Mouse (Mus musculus) cerebral cortex, adult 2 months (tissue): ENCODE results near the gene Dhrs7b.

Experiments used
- WGBS: fragments of 180-500 bp; shearing (Covaris S2); methylation state at CpG from one replicate; pipeline ENCODE4 v1.1.7; 2018; 5-methylcytosine and 5-hydroxymethylcytosine counted together

The Dhrs7b gene

DNA sequence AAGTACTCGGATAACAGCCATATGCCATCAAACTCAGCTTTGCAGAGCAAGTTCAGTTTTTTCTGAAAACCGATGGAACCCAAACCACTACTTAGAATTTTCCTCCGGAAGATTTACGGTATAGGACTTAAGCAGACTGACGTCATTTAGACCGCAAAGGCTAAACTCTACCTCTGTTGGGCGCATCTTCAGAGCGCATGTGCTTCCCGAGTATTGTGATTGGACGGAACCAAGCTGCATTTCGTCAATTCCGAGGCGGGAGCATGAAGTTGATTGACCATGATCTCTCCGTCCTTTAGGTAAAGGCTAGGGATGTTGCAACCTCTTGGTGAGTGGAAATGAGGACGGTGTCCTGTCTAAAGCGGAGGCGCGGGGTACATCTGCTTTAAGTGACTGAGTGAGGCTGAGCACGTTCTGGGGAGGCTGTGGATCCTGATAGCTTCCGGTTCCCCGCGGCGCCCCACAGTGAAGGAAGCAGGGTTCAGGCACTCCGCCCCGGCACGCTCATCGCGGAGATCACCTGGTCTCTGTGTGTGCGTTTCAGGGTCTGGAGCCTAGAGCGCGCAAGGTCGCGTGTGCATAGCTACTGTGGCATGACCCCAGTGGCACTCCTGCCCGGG is at the start of gene Dhrs7b:
Gene Dhrs7b (plus strand): TSS at position 199 of the 620 bp plus-strand sequence.
- under 1% methylated on average over 34 of the region's 34 CpGs for WGBS

DNA sequence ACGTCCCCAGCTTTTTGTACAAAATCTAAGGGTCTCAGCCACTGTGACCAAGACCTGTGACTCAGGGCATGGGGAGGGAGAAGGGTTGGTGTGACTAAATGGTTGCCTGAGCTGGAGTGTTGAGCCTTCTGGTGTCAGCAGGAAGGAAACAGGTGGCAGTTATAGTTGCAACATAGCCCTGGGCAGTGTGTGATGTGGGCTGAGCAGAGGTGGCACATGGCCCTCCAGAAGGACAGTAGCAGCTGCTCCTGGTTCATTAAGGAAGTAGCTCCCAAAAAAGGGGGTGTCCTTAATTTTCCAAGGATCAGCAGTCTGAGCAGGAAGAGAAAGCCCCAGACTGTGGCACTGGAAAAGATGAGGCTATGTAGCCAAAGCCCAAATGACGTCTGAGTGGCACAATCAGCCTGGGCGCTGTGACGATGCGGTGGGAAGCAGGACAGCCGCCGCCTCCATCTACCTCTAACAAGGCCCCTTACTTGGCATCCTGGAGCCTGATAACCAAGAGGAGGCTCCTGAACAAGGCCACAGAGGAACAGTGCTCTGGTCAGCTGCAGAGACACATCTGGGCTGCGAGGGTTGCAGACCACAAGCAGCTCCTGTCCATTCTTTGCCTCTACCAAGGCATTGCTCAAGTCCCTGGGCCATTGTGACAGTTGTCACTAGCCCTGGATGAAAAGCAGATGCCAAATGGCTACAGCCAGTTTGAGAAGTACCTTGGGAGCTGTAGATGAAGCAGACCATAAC is 46.1 kb upstream of the Dhrs7b start:
- 87% methylated on average over 8 of the region's 8 CpGs for WGBS

DNA sequence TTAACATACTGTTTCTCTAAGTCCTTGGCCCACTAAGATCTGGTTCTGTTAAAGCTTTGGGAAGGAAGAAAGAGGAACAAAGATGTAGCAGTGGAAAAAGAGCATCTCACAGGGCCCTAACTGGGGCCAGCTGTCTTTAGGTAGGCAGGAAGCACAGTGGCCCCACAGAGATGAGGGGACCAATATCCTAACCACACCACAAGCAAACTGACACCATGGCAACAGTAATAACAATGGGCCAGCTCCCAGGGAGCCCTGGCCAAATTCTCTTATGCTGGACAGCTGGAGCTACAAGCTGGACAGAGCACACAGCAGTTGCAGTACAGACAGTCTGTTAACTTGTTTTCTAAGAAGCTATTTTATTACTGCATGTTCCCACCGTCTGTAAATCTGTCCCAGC is 42.8 kb upstream of the Dhrs7b start:
- 16% methylated on average over 1 of the region's 1 CpGs for WGBS

DNA sequence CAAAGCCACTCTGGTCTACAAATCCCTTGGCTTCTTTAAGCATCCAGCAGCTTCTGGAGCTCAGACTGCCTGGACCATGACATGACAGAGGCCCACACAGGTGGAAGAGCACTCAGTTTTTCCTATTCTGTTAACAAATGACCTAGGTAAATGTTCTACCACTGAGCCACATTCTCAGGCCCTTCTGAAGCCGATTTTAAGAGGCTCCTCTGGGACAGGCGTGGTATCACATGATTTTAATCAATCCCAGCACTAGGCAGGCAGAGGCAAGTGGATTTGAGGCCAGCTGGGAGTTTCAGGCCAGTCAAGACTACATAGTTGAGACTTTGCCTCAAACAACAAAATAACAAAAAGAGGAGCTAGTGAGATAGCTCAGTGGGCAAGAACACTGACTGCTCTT is 40.0 kb upstream of the Dhrs7b start:
- 91% methylated on average over 2 of the region's 2 CpGs for WGBS

DNA sequence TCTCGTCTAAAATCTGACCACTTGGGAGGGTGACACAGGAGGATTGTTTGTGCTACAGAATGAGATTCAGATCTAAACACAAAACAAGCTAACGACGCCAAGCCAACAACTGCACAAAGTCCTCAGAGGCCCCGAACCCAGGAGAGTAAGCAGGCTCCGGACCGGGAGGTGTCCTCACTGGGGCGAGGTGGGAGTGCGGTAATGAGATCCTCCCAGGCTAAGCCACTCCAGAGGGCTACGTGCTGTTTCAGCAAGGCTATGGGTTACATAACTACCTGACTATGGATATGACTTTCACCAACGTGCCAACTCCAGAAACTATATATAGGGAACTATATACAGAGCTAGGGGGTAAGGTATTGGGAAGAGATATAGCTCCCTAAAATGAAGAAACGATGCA is 34.1 kb upstream of the Dhrs7b start:
- WGBS = 77% methylated on average over 11 of the region's 11 CpGs

DNA sequence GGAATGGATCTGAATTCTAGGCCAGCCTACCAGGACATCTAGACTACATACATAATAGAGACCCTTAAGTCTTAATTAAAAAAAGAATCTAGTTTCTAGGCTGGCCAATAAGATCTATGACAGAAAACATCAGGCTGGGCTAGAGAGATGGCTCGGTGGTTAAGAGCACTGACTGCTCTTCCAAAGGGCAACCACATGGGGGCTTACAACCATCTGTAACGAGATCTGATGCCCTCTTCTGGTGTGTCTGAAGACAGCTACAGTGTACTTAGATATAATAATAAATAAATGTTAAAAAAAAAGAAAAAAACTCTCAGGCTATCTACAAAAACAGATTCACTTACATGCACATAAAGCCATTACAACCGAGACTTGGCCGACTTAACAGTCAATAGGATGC is 30.5 kb upstream of the Dhrs7b start:
- WGBS = 89% methylated on average over 4 of the region's 4 CpGs

DNA sequence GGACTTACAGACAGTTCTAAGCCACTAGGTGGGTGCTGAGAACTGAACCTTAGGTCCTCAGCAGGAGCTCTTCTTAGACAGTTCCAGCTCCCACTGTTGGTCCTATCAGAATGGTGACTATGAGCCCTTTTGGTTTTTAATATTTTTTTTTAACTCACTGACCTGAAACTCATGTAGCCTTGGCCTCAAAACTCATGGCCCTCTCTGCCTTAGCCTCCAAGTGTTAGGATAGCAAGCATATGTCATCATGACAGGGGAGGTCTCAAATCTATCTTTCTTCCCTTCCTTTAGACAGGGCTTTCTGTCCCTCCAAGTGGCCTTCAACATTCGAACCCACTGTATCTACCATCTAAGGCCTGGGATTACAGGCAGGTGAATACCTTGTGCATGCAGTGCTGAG is 29.5 kb upstream of the Dhrs7b start:
- 87% methylated on average over 1 of the region's 1 CpGs for WGBS

DNA sequence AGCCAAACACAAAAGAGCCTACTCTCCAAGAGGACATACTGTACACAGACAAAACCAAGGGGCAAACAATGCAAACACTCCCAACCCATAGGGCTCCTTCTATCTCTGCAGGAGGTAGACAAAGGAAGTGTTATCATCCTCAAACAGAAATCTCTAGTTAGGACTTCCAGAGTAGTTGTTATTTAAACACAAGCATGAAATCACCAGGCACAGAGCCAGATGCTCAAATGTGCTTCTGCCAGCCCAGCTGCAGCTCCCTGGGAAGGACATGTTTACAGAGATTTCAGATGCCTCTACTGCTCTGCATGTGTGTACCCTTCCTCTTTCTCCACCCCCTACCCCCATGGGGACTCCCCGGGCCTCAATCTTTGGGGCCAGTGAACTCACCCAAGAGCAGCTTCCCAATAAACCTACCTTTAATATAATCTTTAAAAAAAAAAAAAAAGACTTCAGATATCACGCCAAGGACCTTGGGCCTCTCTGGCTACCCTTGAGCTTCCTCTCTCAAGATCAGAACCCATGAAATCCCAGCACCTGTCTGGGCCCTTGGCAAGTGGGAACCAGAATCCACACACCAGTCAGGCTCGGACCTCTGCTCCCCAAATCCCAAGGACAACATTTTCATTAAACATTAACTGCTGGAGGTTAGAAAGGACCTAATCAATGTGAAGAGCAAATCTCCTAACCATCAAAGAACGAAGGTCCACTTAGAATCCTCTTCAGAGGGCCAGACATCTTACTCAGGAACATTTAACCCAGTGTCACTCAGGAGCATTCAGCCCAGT is 22.0 kb upstream of the Dhrs7b start:
- 73% methylated on average over 4 of the region's 4 CpGs for WGBS

DNA sequence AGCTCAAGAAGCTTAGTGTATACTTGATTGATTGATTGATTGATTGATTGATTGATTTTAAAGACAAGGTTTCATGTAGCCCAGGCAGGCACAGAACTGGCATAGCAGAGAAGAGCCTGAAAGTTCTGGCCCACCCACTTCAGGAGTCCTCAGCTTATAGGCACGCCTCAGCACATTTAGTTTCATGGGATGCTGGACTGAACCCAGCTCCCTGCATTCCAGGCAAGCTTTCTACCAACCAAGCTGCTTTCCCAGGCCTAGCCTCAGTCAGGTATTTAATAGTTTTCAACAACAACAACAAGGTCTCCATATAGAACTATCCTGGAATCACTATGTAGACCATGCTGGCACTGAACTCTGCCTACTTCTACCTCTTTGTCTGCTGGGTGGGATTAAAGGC is 20.9 kb upstream of the Dhrs7b start:
- WGBS = 79% methylated on average over 1 of the region's 1 CpGs

DNA sequence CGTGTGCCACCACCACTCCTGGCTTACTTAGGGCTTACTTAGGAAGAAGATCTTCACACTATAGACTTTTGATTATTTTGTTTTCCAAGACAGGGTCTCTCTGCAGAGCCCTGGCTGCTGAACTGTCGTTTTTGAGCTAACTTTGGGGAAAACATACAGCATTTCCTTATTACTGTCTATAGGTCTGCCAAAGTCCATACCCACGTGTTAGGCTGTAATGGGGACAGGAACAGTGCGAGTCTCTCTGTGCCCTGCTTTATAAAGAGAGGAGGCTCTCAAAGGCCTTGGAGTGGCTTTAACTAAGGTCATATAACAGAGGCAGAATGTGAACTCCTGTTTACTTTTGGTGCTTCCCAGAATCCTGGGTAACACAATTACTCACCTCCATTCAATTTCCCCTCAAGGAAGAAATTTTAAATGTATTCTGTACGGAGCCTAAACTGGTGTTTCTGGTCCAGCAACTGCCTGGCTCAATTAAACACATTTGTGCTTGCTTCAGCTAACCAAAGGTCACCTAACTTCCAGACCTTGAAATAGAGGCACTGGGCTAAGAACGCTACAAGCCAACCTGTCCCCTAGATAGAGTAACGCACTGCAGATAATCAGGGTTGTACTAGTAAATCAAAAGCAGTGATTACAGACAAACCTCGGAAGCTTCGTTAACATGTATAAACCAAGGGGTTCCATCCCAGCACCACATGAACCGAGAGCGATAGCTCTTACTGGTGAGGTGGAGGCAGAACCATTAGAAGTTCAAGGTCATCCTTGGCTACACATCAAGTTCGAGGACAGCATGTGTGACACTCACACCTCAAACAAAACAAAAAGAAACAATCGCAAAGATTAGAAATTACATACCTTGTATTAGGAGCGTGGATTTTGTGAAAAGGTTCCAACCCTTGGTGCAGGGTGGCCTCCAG is 20.1 kb upstream of the Dhrs7b start:
- WGBS = 47% methylated on average over 14 of the region's 14 CpGs

DNA sequence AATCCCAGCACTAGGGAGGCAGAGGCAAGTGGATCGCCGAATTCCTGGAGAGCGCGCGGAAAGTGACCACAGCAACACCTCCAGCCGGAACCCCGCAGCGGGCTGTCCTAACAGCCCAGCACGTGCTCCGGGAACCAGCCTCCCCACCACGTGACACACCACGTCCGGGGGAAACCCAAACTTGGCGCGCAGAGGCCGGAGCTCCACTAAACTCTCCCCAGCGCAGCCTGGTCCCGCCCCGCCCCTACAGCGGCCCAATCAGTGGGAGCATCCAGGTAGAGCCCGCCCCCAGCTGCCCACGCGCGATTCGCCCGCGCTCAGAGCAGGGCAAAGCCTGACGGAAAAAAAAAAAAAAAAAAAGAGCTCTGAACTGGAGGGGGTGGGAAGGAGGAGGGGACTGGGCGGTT is 19.4 kb upstream of the Dhrs7b start:
- WGBS = under 1% methylated on average over 29 of the region's 29 CpGs

DNA sequence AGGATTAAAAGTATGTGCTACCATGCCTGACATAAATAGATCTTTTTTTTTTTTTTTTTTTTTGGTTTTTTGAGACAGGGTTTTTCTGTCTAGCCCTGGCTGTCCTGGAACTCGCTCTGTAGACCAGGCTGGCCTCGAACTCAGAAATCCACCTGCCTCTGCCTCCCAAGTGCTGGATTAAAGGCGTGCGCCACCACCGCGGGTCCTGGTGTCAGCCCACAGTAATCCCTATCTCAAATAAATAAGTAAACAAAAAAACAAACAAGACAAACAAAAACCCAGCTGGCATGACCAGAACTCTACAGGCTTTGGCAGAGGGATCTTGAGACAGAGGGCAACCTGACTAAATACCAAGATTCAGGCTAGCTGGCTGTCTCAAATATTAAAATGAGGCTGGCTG is 18.8 kb upstream of the Dhrs7b start, which contains the start of gene Shmt1:
Gene Shmt1 (minus strand): TSS at position 101 of the 400 bp plus-strand sequence.
- 30% methylated on average over 6 of the region's 6 CpGs for WGBS

DNA sequence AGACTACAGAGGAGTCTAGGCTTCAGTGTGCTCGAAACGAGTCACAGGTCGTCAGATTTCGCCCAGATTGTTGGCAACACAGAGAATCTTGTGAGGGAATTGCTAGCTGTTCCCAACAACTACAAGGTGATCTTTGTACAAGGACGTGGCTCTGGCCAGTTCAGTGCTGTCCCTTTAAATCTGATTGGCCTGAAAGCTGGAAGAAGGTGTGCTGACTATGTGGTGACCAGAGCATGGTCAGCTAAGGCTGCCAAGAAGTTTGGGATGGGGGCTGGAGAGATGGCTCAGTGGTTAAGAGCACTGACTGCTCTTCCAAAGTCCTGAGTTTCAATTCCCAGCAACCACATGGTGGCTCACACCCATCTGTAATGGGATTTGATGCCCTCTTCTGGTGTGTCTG is 14.0 kb upstream of the Dhrs7b start:
- WGBS = 66% methylated on average over 5 of the region's 5 CpGs

DNA sequence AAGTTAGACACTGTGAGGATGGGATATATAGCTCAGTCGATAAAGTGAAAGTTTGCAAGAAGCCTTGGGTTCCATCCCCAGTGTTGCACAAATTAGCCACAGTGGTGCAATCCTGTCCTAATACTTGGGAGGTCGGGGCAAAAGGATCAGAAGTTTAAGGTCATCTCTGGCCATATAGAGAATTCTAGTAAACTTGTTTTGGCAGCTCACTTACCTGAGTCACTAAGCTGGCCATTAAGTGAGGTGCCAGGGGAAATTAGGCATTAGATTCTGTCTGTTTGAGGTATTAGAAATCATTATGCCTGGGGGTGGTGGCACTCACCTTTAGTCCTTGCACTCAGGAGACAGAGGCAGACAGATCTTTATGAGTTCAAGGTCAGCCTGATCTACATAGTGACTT is 6.7 kb upstream of the Dhrs7b start:
- WGBS = 76% methylated on average over 2 of the region's 2 CpGs

DNA sequence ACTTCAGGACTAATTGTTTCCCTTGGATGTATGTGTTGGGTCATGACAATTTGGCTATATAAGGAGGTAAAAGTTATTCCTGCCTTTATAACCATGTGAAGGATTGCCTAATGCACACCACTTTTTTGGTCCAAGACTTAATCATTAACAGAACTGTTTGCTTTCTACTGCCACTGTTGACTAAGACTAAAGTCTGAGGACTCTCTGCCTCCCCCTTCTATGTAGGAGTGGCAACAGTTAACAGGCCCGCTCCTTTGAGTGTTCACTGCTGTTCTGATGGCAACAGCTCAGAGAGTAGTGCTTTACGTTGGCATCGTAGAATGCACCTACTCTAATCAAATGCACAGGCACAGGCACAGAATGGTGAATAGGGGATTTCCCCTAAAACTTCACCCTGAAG is 5.2 kb upstream of the Dhrs7b start:
- 84% methylated on average over 3 of the region's 3 CpGs for WGBS

DNA sequence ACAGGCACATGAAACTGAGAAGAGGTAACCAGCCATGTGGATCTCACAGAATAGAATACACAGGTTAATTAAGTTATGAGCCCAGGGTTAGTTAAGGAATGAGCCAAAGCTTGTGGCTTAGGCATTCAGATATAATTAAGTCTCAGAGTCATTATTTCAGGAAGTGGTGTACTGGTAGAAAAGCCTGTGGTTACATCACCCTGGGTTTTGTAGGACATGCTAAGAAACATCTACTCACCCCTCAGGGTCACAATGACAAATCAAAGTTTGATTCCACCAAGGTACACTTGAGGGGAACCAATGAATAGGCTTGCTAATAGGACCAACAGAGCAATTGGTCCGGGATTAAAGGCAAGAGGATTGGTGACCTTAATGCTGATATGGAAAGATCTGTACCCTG is 3.7 kb upstream of the Dhrs7b start:
- WGBS = 58% methylated on average over 1 of the region's 1 CpGs

DNA sequence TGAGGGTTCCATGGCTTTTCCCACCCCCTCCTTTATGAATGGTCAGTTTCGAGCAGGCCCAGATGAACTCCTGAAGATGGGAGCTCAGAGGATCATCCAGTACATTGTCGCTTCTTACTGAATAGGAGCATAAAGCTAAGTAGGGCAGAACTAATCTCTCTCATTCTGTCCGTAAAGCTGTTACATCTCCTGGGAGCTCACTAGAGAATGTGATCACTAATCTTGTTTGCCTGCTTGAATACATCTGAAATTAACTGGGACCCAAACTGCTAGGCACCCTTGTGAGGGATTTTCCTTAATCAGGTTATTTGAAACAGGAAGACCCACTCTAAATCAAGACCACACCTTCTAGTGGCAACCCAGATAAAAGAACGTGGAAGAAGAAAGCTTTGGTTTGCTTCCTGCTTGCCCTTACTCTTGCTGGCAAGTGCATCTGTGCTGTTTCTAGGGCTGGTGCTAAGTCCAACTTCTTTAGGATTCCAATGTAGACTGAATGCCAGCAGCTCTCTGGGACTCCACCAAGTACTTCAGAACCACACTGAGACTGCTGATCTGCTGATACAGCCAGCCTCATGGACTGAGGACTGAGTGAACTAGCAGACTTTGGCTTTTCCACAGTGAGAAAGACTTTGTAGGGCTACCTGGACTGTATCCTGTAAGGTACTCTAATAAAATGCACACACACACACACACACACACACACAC is 3.0 kb upstream of the Dhrs7b start:
- 30% methylated on average over 4 of the region's 4 CpGs for WGBS

DNA sequence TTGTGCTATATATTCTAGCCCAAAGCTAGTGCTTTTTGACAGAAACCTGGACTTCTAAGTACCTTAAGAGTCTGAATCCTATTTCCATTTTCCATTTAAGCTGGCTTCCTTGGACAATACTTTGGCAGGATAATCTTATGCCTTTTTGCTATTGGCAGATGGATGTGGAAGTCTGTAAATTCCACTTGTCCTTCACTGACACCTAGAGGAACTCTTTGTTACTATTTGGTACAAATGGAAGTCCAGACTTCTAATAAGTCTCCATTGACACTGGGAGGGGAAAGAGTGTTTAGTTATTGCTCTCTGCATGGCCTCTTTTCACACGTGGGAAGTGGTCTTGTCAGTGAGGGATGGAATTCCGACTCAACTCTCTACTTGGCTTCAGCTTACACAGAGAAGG is 1.5 kb upstream of the Dhrs7b start:
- 30% methylated on average over 2 of the region's 2 CpGs for WGBS

DNA sequence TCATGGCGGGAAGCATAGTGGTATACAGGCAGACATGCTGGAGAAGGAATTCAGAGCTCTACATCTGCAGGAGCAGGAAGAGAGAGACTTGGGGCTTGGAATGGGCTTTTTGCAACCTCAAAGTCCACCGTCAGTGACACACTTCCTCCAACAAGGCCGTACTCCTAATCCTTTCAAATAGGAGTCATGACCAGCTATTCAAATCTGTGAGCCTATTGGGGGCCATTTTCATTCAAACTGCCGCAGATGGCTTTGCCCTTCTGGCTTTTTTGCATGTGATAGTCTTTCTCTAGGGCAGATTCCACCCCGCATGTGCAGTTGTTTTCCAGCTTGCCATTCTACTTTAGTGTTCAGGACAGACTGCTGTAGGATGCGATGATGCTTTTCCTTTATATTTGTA is 6.5 kb downstream of the Dhrs7b start:
- 95% methylated on average over 6 of the region's 6 CpGs for WGBS

DNA sequence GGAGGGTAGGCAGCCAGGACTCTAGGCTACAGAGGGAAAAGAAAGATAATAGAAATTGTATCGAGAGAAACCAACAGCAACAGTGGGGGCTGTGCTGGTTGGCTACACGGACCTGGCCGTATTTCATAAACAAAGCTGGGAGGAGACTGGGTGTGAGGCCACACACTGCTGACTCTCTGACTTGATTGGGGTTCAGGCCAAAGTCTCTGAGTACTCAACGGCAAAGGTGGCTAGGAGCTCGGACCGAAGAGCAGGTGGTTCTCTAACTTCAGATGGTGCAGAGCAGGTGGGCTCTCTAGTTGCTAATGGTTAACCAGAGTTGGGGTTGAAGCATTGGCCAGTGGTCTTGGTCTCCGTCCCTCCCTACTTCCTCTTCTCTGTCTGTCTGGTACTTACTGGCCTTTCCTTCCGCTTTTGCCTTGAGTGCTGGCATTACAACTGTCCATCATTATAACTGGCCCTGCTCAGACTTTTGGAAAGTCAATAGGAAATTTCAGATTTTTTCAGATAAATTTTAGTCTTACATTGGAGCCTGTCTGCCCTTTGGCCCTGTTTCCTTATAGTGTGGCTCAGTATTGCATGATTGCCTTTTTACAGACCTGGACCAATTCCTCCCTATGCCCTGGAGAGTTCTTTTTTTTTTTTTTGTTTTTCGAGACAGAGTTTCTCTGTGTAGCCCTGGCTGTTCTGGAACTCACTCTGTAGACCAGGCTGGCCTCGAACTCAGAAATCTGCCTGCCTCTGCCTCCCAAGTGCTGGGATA is 7.4 kb downstream of the Dhrs7b start:
- 86% methylated on average over 10 of the region's 10 CpGs for WGBS
